Mouse (Mus musculus): ENCODE data around the gene Plpp3. TPM values are rescaled to one million over a fixed set of nuclear protein-coding genes. Genes with fewer than 3 reads are reported as not detected.

Gene Plpp3
- polyA plus RNA-seq, 2 experiments, result 112 to 117 TPM

DNA sequence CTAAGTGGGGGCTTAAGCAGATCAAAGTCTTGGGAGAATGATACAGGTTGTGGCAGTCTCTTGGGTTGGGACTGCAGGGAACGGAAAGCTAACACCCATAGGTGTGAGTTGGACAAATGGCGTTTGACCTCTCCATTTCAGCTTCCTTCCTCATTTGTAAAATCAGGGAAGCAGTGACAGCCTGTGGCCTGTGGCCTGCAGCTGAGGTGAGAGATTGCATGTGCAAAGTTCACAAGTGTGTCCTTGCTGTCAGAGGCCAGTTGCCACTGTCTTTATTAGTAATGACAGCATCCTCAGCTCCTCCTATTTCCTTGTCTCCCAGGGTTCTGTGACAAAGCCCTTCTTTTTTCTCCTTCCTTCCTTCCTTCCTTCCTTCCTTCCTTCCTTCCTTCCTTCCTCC, 5.5 kb downstream of the Plpp3 start:
- no peak for DNase-seq (ENCODE audit: low spot score)
- Histone ChIP-seq H3K27ac (replicated peaks; ENCODE audit: low read depth, low read length) (no peak overlapping the region), H3K4me2 (replicated peaks; ENCODE audit: low read depth, low read length, severe bottlenecking) (0 out of 2 replicates have a peak overlapping the region, but pooled peaks have one; percentile 7), H3K9ac (ENCODE audit: low read depth, low read length, severe bottlenecking) (no peak overlapping the region), H3K4me1 (ENCODE audit: control insufficient read depth, insufficient read depth, low read length) (peaks cover 37% of the 10 kb centered on the region), H3K9me3 (ENCODE audit: control insufficient read depth, low read length) (no peaks in the 10 kb centered on the region), H3K4me3 (replicated peaks; ENCODE audit: low read length) (no peak overlapping the region), H3K27me3 (ENCODE audit: control insufficient read depth, insufficient read depth, low read length) (no peaks in the 10 kb centered on the region), H3K36me3 (ENCODE audit: control insufficient read depth, insufficient read depth, low read length) (peaks cover 25% of the 10 kb centered on the region)
- no peak for TF ChIP-seq POLR2A (IDR thresholded peaks at IDR 0.05; ENCODE audit: borderline replicate concordance, extremely low read depth, insufficient read depth, insufficient read length)
- WGBS, result 44% methylated on average over 2 of the region's 2 CpGs
- ATAC-seq (ENCODE audit: low FRiP score, low read depth), result no peak

DNA sequence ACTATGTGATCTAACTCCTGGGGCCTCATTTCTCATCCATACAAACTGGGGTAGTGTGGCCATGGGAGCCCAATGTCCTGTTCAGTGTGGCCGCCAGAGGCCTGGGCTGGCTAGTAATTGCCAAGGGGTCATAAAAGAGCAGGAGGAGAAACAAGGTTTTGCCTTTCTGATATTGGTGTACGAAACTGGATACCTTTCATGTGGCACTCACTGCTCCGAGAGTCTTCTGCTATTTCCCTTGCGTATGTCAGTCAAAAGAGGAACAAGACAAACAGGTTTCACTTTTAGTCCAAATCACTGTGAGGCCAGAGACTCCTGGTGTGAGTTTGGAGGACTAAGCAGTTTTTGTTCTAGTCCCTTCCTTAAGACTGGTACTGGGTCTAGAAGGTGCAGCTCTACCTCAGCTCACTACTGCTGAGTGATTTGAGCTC, 6.8 kb downstream of the Plpp3 start:
- no peak overlapping the region for H3K4me2 ChIP-seq (replicated peaks; ENCODE audit: low read depth, low read length, severe bottlenecking)
- ATAC-seq (ENCODE audit: low FRiP score, low read depth) (no peak), DNase-seq (ENCODE audit: low spot score) (no peak)
- H3K4me3 ChIP-seq (replicated peaks; ENCODE audit: low read length), result no peak overlapping the region
- no peaks in the 10 kb centered on the region for H3K9me3 ChIP-seq (ENCODE audit: control insufficient read depth, low read length)
- no peaks in the 10 kb centered on the region for H3K27me3 ChIP-seq (ENCODE audit: control insufficient read depth, insufficient read depth, low read length)
- H3K27ac ChIP-seq (replicated peaks; ENCODE audit: low read depth, low read length), result no peak overlapping the region
- no peak for TF ChIP-seq POLR2A (IDR thresholded peaks at IDR 0.05; ENCODE audit: borderline replicate concordance, extremely low read depth, insufficient read depth, insufficient read length)
- H3K9ac ChIP-seq (ENCODE audit: low read depth, low read length, severe bottlenecking), result no peak overlapping the region
- WGBS, result 50% methylated on average over 4 of the region's 4 CpGs
- H3K36me3 ChIP-seq (ENCODE audit: control insufficient read depth, insufficient read depth, low read length), result peaks cover 35% of the 10 kb centered on the region
- H3K4me1 ChIP-seq (ENCODE audit: control insufficient read depth, insufficient read depth, low read length), result peaks cover 50% of the 10 kb centered on the region

DNA sequence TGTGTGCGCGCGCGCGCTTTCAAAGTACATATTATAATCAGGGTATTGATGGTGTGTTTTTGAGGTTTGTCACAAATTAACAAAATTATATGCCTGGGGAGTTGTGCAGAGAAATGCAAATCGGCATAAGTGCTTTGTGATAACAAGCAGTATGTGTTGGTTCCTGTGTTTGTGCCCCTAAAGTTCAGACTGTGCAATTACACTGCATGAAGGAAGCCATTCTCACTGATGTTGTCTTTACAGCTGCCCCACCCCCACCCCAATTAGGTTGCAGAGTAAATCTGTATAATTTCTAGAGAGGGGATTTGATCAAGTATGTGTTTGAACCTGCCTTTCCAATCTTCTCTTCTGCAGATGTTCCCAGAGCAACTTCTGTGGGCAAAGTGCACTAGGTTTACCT, 7.8 kb downstream of the Plpp3 start:
- Histone ChIP-seq H3K27me3 (ENCODE audit: control insufficient read depth, insufficient read depth, low read length) (no peaks in the 10 kb centered on the region), H3K27ac (replicated peaks; ENCODE audit: low read depth, low read length) (no peak overlapping the region), H3K4me3 (replicated peaks; ENCODE audit: low read length) (no peak overlapping the region), H3K4me2 (replicated peaks; ENCODE audit: low read depth, low read length, severe bottlenecking) (no peak overlapping the region), H3K36me3 (ENCODE audit: control insufficient read depth, insufficient read depth, low read length) (peaks cover 36% of the 10 kb centered on the region), H3K4me1 (ENCODE audit: control insufficient read depth, insufficient read depth, low read length) (peaks cover 58% of the 10 kb centered on the region), H3K9ac (ENCODE audit: low read depth, low read length, severe bottlenecking) (no peak overlapping the region), H3K9me3 (ENCODE audit: control insufficient read depth, low read length) (no peaks in the 10 kb centered on the region)
- no peak for DNase-seq (ENCODE audit: low spot score)
- 93% methylated on average over 6 of the region's 6 CpGs for WGBS
- no peak for TF ChIP-seq POLR2A (IDR thresholded peaks at IDR 0.05; ENCODE audit: borderline replicate concordance, extremely low read depth, insufficient read depth, insufficient read length)
- no peak for ATAC-seq (ENCODE audit: low FRiP score, low read depth)

DNA sequence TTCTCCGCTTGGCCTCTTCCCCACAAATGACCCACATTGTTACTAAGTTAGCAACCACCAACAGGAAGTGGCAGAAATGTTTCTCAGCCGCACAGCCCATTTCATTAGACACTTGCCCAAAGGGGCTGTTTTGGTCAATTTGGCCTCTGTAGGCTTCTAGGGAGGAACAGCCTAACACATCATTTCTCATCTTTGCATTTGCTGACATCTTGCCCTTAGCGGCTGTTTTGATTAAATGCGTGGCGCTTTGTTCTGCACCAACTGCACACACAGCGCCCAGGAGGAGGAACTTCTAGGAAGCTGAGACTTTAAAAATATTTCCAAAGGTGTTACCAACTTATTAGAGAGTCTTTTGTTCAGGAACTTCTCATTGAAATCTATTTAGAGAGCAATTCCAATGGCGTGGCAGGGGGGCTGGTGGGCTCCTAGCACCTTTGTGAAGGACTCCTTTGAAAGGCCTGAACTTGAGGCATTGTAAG, 12.0 kb downstream of the Plpp3 start:
- Histone ChIP-seq H3K27ac (replicated peaks; ENCODE audit: low read depth, low read length) (no peak overlapping the region), H3K4me1 (ENCODE audit: control insufficient read depth, insufficient read depth, low read length) (peaks cover 38% of the 10 kb centered on the region), H3K36me3 (ENCODE audit: control insufficient read depth, insufficient read depth, low read length) (peaks cover 30% of the 10 kb centered on the region), H3K27me3 (ENCODE audit: control insufficient read depth, insufficient read depth, low read length) (no peaks in the 10 kb centered on the region), H3K9ac (ENCODE audit: low read depth, low read length, severe bottlenecking) (no peak overlapping the region), H3K4me3 (replicated peaks; ENCODE audit: low read length) (no peak overlapping the region), H3K9me3 (ENCODE audit: control insufficient read depth, low read length) (no peaks in the 10 kb centered on the region), H3K4me2 (replicated peaks; ENCODE audit: low read depth, low read length, severe bottlenecking) (no peak overlapping the region)
- no peak for DNase-seq (ENCODE audit: low spot score)
- 41% methylated on average over 7 of the region's 7 CpGs for WGBS
- ATAC-seq (ENCODE audit: low FRiP score, low read depth), result no peak
- TF ChIP-seq POLR2A (IDR thresholded peaks at IDR 0.05; ENCODE audit: borderline replicate concordance, extremely low read depth, insufficient read depth, insufficient read length), result no peak

DNA sequence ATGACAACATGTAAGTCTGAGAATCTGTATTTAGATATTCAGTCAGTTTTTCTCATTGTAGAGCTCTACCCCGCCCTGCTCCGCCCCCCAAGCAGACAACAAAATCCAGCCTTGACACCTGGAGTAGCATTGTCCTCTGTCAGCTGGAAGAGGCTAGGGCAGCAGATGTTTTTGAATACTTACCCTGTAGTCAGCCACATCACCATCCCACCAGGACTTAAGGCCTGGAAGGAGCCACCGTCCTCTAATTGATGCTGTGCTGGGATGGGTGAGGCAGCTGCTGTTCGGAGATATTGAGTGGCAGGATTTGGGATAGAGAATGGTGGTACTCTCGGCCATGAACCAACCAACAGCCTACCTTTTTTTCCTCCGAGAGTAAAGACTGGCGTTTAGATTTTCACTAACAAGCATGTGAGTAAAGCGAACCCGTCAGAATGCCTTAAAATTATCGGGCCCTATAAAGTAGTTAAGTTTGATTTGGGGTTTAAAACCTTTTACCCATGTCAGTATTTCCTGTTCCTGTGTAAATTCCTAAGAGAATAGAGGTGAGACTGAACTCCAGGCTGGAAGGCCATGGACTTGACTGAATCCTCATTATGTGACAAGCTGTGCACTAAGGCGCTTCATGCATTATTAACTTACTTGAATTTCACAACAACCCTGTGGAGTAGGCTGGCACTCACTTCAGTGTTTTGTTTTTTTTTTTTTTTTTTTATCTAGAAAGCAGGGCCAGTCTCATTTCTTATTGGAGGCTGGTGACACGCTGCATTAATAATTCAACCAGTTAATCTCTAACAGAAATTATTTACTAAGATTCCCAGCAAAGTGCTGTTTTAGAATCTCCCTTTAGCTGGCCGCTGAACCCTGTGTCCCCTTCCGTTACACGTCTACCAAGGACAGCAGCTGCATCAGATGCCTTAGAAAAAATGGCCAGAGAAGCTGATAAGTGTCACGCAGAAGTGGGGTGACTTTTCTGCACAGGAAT, 13.0 kb downstream of the Plpp3 start:
- DNase-seq (ENCODE audit: low spot score) (no peak), ATAC-seq (ENCODE audit: low FRiP score, low read depth) (no peak)
- WGBS, result 55% methylated on average over 16 of the region's 16 CpGs
- H3K9ac ChIP-seq (ENCODE audit: low read depth, low read length, severe bottlenecking), result no peak overlapping the region
- no peak overlapping the region for H3K4me3 ChIP-seq (replicated peaks; ENCODE audit: low read length)
- H3K9me3 ChIP-seq (ENCODE audit: control insufficient read depth, low read length), result no peaks in the 10 kb centered on the region
- no peak for TF ChIP-seq POLR2A (IDR thresholded peaks at IDR 0.05; ENCODE audit: borderline replicate concordance, extremely low read depth, insufficient read depth, insufficient read length)
- no peaks in the 10 kb centered on the region for H3K27me3 ChIP-seq (ENCODE audit: control insufficient read depth, insufficient read depth, low read length)
- H3K36me3 ChIP-seq (ENCODE audit: control insufficient read depth, insufficient read depth, low read length), result peaks cover 32% of the 10 kb centered on the region
- no peak overlapping the region for H3K27ac ChIP-seq (replicated peaks; ENCODE audit: low read depth, low read length)
- no peak overlapping the region for H3K4me2 ChIP-seq (replicated peaks; ENCODE audit: low read depth, low read length, severe bottlenecking)
- H3K4me1 ChIP-seq (ENCODE audit: control insufficient read depth, insufficient read depth, low read length), result peaks cover 42% of the 10 kb centered on the region
